Mouse (Mus musculus): ENCODE measurements around the gene Glra3. TPM values are rescaled to one million over a fixed set of nuclear protein-coding genes. Genes with fewer than 3 reads are reported as not detected.

Glra3 gene
- polyA plus RNA-seq (2012; rRNA removed): 0.02 TPM in 2 replicates

GRCm38 (mm10) chr8:55939870-55940525, at the start of gene Glra3:
Gene Glra3 (plus strand): TSS chr8:55940460.

GRCm38 (mm10) chr8:55906848-55907247, 33.4 kb upstream of the Glra3 start, which contains the start of gene Adam29:
Gene Adam29 (minus strand): TSS chr8:55906948.

Other genes starting within 250 kb of the Glra3 start
- not detected in 2 replicates for gene Adam29, start 33.5 kb upstream of the Glra3 start, polyA plus RNA-seq (2012; rRNA removed)

All from central nervous system, embryonic 11.5 days (tissue).